Mouse (Mus musculus) yolk sac, embryonic 10.5 days (tissue): Measurements from ENCODE around the gene Mdfic.

Experiments used
- DNase-seq: peaks from one replicate; pipeline ENCODE4 v3.0.0-alpha.2; 2017; ENCODE audit warnings: low spot score

The Mdfic gene

GRCm38 (mm10) chr6:15742591-15743149, 22.2 kb downstream of the Mdfic start:
- DNase-seq, result no peak

DNA sequence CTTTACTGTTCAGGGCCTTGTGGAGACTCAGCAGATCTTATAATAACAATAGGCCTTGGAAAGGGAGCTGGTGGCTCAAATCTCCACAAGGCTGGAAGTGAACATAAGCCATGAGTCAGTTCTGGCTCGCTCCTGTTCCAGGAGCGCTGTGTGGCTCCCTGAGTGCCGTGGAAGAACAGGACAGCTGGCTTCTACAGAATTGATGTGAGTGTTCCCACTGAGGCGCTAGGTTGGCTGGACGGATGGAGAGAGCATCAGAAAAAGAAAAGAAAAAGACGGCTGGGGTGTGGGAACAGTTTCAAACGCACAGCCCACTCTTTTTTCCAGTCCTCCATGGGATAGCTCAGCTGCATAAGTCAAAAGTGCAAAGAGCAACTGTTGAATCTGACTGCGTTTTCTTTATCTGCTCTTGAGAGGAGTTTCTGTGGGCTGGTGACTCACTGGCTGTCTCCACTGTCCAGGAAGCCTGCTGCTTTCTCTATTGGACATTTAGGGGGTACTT, 22.9 kb downstream of the Mdfic start:
- DNase-seq, result no peak

GRCm38 (mm10) chr6:15743793-15744192, 23.3 kb downstream of the Mdfic start:
- no peak for DNase-seq

DNA sequence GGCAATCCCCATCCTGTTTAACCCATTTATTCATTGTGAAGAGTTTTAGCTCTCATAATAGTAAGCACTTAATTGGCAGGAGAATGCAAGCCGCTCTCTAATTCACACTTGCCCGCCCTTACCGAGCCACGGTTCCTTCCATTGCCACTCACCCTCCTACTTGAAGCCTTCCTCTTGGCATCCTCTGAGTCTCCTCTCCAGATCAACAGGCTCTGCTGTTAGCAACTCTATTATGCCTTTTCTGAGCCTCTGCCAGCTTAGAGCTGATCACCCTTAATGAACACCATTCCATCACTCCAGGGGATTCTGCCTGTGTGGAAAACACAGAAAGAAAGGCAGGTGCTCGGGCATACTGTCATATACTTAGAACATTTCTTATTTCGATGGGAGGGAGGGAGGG, 24.9 kb downstream of the Mdfic start:
- DNase-seq, result no peak

GRCm38 (mm10) chr6:15745891-15746290, 25.4 kb downstream of the Mdfic start:
- DNase-seq, result no peak

- DNase-seq, result no peak
Observed at GRCm38 (mm10) chr6:15747396-15748155, 27.1 kb downstream of the Mdfic start.

DNA sequence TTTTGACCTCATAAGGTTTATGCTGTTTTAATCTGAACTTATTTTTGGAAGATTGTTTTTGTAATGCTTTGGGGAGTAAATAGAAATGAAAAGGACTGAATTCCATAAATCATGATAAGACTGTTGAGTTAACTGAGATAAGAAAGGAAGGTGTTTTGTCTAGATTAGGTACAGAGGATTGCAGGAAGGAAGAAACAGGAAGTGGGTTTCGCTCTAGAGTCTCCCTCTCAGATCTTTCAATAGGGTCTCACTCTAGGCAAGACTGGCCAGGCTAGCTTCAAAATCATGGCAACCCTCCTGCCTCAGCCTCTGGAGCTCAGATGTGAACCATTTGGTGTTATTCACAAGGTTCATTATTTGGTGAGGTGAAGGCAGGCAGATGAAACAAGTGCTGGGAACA, 27.8 kb downstream of the Mdfic start:
- no peak for DNase-seq

DNA sequence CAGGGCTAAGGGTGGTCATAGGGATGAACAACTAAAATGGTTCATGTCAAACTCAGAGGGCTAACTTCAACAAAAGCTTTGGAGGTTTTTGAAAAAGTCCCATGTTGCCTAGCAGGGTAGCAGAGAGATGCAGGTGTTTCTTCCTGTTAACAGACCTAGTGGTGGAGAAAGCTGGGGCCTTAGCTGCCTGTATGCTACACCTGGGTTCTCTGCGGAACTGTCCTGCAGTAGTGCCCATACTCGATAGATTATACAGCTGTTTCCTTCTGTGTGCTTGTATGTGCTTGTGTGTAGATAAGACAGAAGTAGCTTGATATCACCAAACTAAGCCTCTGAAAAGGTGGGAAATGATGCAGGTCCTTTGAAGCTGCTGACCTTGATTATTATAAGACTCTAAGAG, 28.5 kb downstream of the Mdfic start:
- DNase-seq, result no peak

GRCm38 (mm10) chr6:15750101-15750500, 29.6 kb downstream of the Mdfic start:
- DNase-seq, result no peak

DNA sequence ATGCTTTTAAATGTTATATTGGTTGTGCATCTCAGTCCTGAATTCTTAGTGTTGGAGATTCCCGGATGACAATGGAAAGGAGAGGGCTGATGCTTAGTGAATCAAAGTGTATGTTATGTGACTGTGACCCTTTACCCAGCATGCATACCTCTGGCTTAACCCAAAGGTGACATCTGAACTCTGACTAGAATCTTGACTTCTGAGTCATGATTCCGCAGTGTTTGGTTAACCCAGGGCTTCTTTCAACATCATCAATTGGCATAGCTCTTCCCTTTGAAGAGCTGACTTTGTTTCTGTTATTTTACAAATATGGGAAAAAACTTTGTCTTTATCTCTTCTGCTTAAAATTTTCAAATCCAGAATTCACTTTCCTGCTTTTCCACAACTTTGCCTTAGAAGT, 30.9 kb downstream of the Mdfic start:
- no peak for DNase-seq

DNA sequence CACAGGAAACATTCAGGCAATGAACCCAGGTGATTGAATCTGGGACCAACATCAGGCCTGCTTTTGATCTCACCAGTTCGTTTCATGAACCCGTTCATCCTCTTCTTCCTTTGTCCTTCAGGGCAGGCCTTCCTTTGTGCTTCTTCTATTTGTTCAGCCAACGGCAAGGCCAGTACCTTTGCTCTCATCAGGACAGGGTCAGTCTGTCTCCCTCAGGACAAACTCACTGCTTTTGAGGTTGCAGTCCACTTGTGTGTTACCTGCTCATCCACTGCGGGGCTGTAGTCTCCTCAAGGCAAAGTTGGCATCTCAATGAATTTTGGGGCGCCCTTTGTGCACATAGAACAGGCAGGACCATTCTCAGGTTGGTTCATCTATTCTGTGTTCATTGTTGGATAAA, 31.7 kb downstream of the Mdfic start:
- DNase-seq, result no peak

- DNase-seq, result no peak
Observed at GRCm38 (mm10) chr6:15753208-15753607, 32.7 kb downstream of the Mdfic start.

- DNase-seq, result no peak
Observed at GRCm38 (mm10) chr6:15758394-15758793, 37.9 kb downstream of the Mdfic start.

DNA sequence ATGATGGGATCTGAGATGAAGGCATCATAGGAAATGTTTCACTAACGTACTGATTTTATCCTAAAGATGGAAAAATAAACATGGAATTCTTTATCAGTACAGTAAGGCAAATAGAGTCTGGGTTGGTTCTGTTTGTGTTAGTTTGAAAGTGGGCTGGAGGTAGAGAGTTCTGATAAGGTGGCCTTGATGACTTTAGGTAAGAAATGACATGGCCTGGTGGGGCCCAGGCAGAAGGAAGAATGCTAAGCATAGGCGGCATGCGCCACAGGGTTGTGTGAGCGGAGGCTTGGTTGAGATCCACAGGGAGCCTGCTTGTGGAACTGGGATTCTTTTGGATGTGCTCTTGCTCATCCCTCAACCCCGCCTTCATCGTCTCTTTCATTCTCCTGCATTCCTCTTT, 40.3 kb downstream of the Mdfic start:
- no peak for DNase-seq

- DNase-seq, result no peak
Observed at GRCm38 (mm10) chr6:15764039-15764438, 43.6 kb downstream of the Mdfic start.

- no peak for DNase-seq
Observed at GRCm38 (mm10) chr6:15767460-15767859, 47.0 kb downstream of the Mdfic start.

DNA sequence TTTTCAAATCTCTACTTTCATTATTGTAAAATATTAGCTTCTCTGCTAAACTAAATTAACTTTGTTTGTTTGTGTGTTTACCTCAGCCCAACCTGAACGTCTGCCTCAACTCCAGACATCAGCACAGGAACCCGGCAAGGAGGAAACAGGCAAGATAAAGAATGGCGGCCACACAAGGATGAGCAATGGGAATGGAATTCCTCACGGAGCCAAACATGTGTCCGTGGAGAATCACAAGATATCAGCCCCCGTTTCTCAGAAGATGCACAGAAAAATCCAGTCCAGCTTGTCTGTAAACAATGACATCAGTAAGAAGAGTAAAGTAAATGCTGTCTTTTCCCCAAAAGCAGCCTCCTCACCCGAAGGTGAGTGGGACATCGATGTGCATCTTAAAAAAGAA, 49.7 kb downstream of the Mdfic start:
- peak; percentile 9 for DNase-seq

- no peak for DNase-seq
Observed at GRCm38 (mm10) chr6:15777070-15777469, 56.6 kb downstream of the Mdfic start.

- DNase-seq, result no peak
Observed at GRCm38 (mm10) chr6:15780127-15780526, 59.7 kb downstream of the Mdfic start.

DNA sequence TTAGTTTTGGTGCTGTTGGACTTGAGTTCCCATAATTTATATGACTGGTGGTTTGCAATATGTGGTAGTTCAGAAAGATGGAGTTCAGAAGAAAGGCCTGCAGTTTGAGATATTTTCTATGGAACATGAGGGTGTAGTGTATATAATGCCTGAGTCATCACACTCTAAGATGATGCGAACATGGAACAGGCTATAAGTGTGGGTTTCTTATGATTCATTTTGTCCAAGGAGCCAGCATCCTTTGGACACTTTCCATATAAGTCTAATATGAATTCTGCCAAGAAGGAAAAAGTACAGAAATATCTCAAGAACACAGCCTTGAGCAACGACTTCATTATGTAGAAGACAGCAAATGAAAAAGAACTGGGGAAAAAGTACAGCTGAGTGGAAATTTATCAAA, 60.2 kb downstream of the Mdfic start:
- no peak for DNase-seq

DNA sequence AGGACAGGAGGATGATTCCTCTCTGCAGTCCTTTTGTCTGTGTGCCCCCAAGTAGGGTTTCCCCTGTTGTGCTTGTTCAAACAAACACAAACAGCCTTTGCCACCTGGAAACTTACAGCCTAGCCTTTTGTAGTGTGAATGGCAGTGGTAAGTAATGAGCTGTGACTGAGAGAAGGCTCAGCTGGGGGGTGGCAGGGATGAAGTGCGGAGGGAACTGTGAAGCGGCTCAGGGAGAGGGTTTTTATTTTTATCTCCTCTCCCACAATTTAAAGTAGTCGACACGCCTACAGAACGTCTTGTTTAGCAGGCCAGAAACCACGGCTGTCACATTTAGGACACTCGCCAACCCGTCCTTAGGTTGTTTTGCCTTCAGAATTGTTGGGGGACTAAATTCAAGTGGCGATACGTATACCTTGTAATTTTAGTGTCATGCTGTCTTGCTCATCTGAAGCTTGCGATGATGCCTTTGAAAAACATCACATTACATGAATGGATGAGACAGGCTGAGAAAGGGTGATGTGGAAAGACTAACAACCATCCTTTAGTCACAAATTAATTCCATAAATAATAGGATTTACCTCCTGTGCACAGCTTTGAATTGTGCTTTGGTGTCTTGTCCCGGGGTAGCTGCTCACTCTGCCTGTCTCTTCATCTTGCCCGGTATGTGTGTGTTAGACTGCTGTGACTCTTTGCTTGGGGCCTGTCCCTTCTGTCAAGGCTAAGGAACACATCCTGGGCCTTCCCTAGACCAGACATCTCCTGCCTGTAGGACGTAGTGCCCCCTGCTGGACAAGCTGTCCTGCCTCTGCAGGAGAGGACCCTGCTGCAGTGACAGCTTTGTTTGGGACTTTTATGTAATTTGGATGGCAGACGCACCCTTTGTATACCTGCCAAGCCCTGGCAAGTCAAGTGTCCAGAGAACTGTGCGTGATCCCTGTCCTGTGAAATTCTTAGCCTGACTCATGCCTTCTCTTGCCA, 69.4 kb downstream of the Mdfic start:
- DNase-seq, result no peak
